Mouse (Mus musculus): Measurements from ENCODE around the gene Tnrc6b.

DNA sequence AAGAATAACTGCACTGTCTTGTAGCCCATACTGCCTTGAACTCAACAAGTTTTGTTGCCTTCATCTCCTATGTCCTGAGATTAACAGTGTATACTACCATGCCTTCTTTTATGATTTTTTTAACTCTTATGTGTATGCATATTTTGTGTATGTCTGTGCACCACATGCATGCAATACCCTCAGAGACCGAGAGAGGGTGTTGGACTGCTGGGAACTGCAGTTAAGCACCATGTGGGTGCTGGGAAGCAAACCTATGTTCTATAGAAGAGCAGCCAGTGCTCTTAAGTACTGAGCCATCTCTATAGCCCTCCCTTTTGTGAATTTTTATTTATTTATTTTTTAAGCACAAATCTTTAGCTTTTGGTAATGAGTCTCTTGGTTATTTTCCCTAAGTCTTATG lies 202.7 kb downstream of the Tnrc6b start:
- TF ChIP-seq REST (IDR thresholded peaks at IDR 0.05; ENCODE audit: insufficient read depth, insufficient read length) (no peak), USF1 (IDR thresholded peaks at IDR 0.05; ENCODE audit: low read depth) (no peak), POLR2A (IDR thresholded peaks at IDR 0.05; ENCODE audit: insufficient read length, low read depth) (no peak), SRF (IDR thresholded peaks at IDR 0.05; ENCODE audit: control insufficient read depth, insufficient read length, low read depth) (no peak), POLR2AphosphoS2 (IDR thresholded peaks at IDR 0.05; ENCODE audit: insufficient read length, low read depth) (no peak), TCF12 (IDR thresholded peaks at IDR 0.05; ENCODE audit: insufficient read depth, poor library complexity, severe bottlenecking) (no peak), MAX (IDR thresholded peaks at IDR 0.05; ENCODE audit: low read depth) (no peak), MYOD1 (IDR thresholded peaks at IDR 0.05; ENCODE audit: control insufficient read depth in 1 of 3, insufficient read length in 2 of 3, low read depth in 2 of 3) (no peak), E2F4 (IDR thresholded peaks at IDR 0.05; ENCODE audit: insufficient read depth) (no peak), MYOG (IDR thresholded peaks at IDR 0.05; ENCODE audit: control insufficient read depth in 1 of 3, insufficient read depth in 1 of 3, insufficient read length in 2 of 3, low read depth in 2 of 3) (no peak), CEBPB (IDR thresholded peaks at IDR 0.05; ENCODE audit: insufficient read depth, poor library complexity, severe bottlenecking) (no peak)
